Mouse (Mus musculus): ENCODE data around the gene Mtf1. TPM values are rescaled to one million over a fixed set of nuclear protein-coding genes. Genes with fewer than 3 reads are reported as not detected.

The Mtf1 gene
- polyA plus RNA-seq, 1 experiment from 2014 or later = 12.8 TPM

GRCm38 (mm10) chr4:124773449-124773848, 28.5 kb upstream of the Mtf1 start:
- Histone ChIP-seq H3K4me3 (no peak overlapping the region), H3K9ac (no peak overlapping the region), H3K9me3 (no peaks in the 10 kb centered on the region), H3K36me3 (no peaks in the 10 kb centered on the region), H3K27ac (no peak overlapping the region), H3K4me2 (replicated peaks) (no peak overlapping the region), H3K4me1 (no peaks in the 10 kb centered on the region), H3K27me3 (no peaks in the 10 kb centered on the region)
- ATAC-seq (ENCODE audit: insufficient number of reproducible peaks, insufficient read depth, low FRiP score, low TSS enrichment) = no peak
- WGBS = 66% methylated on average over 2 of the region's 2 CpGs

- no peak for ATAC-seq (ENCODE audit: insufficient number of reproducible peaks, insufficient read depth, low FRiP score, low TSS enrichment)
- no peak overlapping the region for H3K4me3 ChIP-seq
- WGBS = 91% methylated on average over 6 of the region's 6 CpGs
- H3K36me3 ChIP-seq = 0 out of 2 replicates have a peak, but pooled peaks cover 4% of the 10 kb centered on the region
- H3K9me3 ChIP-seq = no peaks in the 10 kb centered on the region
- H3K27me3 ChIP-seq = no peaks in the 10 kb centered on the region
- H3K9ac ChIP-seq = no peak overlapping the region
- no peaks in the 10 kb centered on the region for H3K4me1 ChIP-seq
- H3K27ac ChIP-seq = no peak overlapping the region
- H3K4me2 ChIP-seq (replicated peaks) = no peak overlapping the region
Measured at GRCm38 (mm10) chr4:124773995-124774394, 27.9 kb upstream of the Mtf1 start.

- H3K4me2 ChIP-seq (replicated peaks) = no peak overlapping the region
- H3K4me3 ChIP-seq = no peak overlapping the region
- H3K9ac ChIP-seq = no peak overlapping the region
- WGBS = 75% methylated on average over 2 of the region's 2 CpGs
- H3K9me3 ChIP-seq = no peaks in the 10 kb centered on the region
- peaks cover 9% of the 10 kb centered on the region; the same call in 1 of the 2 replicates for H3K36me3 ChIP-seq
- ATAC-seq (ENCODE audit: insufficient number of reproducible peaks, insufficient read depth, low FRiP score, low TSS enrichment) = no peak
- no peaks in the 10 kb centered on the region for H3K4me1 ChIP-seq
- H3K27me3 ChIP-seq = no peaks in the 10 kb centered on the region
- no peak overlapping the region for H3K27ac ChIP-seq
Measured at GRCm38 (mm10) chr4:124774429-124774828, 27.5 kb upstream of the Mtf1 start.

- Histone ChIP-seq H3K9ac (no peak overlapping the region), H3K27ac (no peak overlapping the region), H3K4me1 (no peaks in the 10 kb centered on the region), H3K27me3 (no peaks in the 10 kb centered on the region), H3K9me3 (no peaks in the 10 kb centered on the region), H3K36me3 (peaks cover 48% of the 10 kb centered on the region), H3K4me3 (no peak overlapping the region), H3K4me2 (replicated peaks) (no peak overlapping the region)
- 92% methylated on average over 7 of the region's 7 CpGs for WGBS
- no peak for ATAC-seq (ENCODE audit: insufficient number of reproducible peaks, insufficient read depth, low FRiP score, low TSS enrichment)
Measured at GRCm38 (mm10) chr4:124781361-124781760, 20.5 kb upstream of the Mtf1 start.

GRCm38 (mm10) chr4:124782395-124782794, 19.5 kb upstream of the Mtf1 start:
- Histone ChIP-seq H3K4me3 (no peak overlapping the region), H3K9ac (no peak overlapping the region), H3K4me1 (no peaks in the 10 kb centered on the region), H3K36me3 (peaks cover 57% of the 10 kb centered on the region), H3K9me3 (no peaks in the 10 kb centered on the region), H3K4me2 (replicated peaks) (no peak overlapping the region), H3K27ac (no peak overlapping the region), H3K27me3 (no peaks in the 10 kb centered on the region)
- ATAC-seq (ENCODE audit: insufficient number of reproducible peaks, insufficient read depth, low FRiP score, low TSS enrichment) = no peak
- 88% methylated on average over 8 of the region's 8 CpGs for WGBS

GRCm38 (mm10) chr4:124783937-124784336, 18.0 kb upstream of the Mtf1 start:
- Histone ChIP-seq H3K9me3 (no peaks in the 10 kb centered on the region), H3K27ac (no peak overlapping the region), H3K4me3 (no peak overlapping the region), H3K4me2 (replicated peaks) (no peak overlapping the region), H3K4me1 (no peaks in the 10 kb centered on the region), H3K27me3 (no peaks in the 10 kb centered on the region), H3K36me3 (peaks cover 65% of the 10 kb centered on the region), H3K9ac (no peak overlapping the region)
- no peak for ATAC-seq (ENCODE audit: insufficient number of reproducible peaks, insufficient read depth, low FRiP score, low TSS enrichment)
- 74% methylated on average over 8 of the region's 8 CpGs for WGBS

GRCm38 (mm10) chr4:124790013-124790412, 11.9 kb upstream of the Mtf1 start:
- Histone ChIP-seq H3K4me1 (no peaks in the 10 kb centered on the region), H3K27me3 (no peaks in the 10 kb centered on the region), H3K4me2 (replicated peaks) (no peak overlapping the region), H3K36me3 (peaks cover 71% of the 10 kb centered on the region), H3K9me3 (no peaks in the 10 kb centered on the region), H3K4me3 (no peak overlapping the region), H3K27ac (no peak overlapping the region), H3K9ac (no peak overlapping the region)
- WGBS = 77% methylated on average over 4 of the region's 4 CpGs
- no peak for ATAC-seq (ENCODE audit: insufficient number of reproducible peaks, insufficient read depth, low FRiP score, low TSS enrichment)

GRCm38 (mm10) chr4:124792114-124792513, 9.8 kb upstream of the Mtf1 start:
- Histone ChIP-seq H3K27me3 (no peaks in the 10 kb centered on the region), H3K4me1 (no peaks in the 10 kb centered on the region), H3K27ac (no peak overlapping the region), H3K9ac (no peak overlapping the region), H3K4me2 (replicated peaks) (no peak overlapping the region), H3K9me3 (no peaks in the 10 kb centered on the region), H3K4me3 (no peak overlapping the region), H3K36me3 (peaks cover 61% of the 10 kb centered on the region)
- 83% methylated on average over 8 of the region's 8 CpGs for WGBS
- ATAC-seq (ENCODE audit: insufficient number of reproducible peaks, insufficient read depth, low FRiP score, low TSS enrichment) = no peak

- Histone ChIP-seq H3K27ac (no peak overlapping the region), H3K9ac (no peak overlapping the region), H3K27me3 (no peaks in the 10 kb centered on the region), H3K9me3 (no peaks in the 10 kb centered on the region), H3K4me1 (no peaks in the 10 kb centered on the region), H3K4me3 (no peak overlapping the region), H3K36me3 (peaks cover 62% of the 10 kb centered on the region), H3K4me2 (replicated peaks) (no peak overlapping the region)
- ATAC-seq (ENCODE audit: insufficient number of reproducible peaks, insufficient read depth, low FRiP score, low TSS enrichment) = no peak
- 88% methylated on average over 8 of the region's 8 CpGs for WGBS
Measured at GRCm38 (mm10) chr4:124796141-124796540, 5.8 kb upstream of the Mtf1 start.

- no peak overlapping the region for H3K9ac ChIP-seq
- H3K27me3 ChIP-seq = no peaks in the 10 kb centered on the region
- no peaks in the 10 kb centered on the region for H3K9me3 ChIP-seq
- H3K4me3 ChIP-seq = no peak overlapping the region
- peaks cover 61% of the 10 kb centered on the region for H3K36me3 ChIP-seq
- H3K4me2 ChIP-seq (replicated peaks) = no peak overlapping the region
- no peak overlapping the region for H3K27ac ChIP-seq
- ATAC-seq (ENCODE audit: insufficient number of reproducible peaks, insufficient read depth, low FRiP score, low TSS enrichment) = no peak
- no peaks in the 10 kb centered on the region for H3K4me1 ChIP-seq
- 86% methylated on average over 2 of the region's 2 CpGs for WGBS
Measured at GRCm38 (mm10) chr4:124796913-124797312, 5.0 kb upstream of the Mtf1 start.

- Histone ChIP-seq H3K4me3 (peak overlapping the region; percentile 72), H3K4me1 (peaks cover 7% of the 10 kb centered on the region), H3K9ac (peak overlapping the region; percentile 90), H3K9me3 (no peaks in the 10 kb centered on the region), H3K27ac (peak overlapping the region; percentile 98), H3K36me3 (peaks cover 54% of the 10 kb centered on the region), H3K4me2 (replicated peaks) (peak overlapping the region; percentile 68), H3K27me3 (no peaks in the 10 kb centered on the region)
- WGBS = 2% methylated on average over 53 of the region's 53 CpGs
- peak; percentile 99 for ATAC-seq (ENCODE audit: insufficient number of reproducible peaks, insufficient read depth, low FRiP score, low TSS enrichment)
Measured at GRCm38 (mm10) chr4:124802309-124803260, 681 bp downstream of the Mtf1 start.

GRCm38 (mm10) chr4:124803406-124803805, 1.5 kb downstream of the Mtf1 start:
- 76% methylated on average over 6 of the region's 6 CpGs for WGBS
- H3K27ac ChIP-seq = no peak overlapping the region
- H3K36me3 ChIP-seq = peaks cover 45% of the 10 kb centered on the region

More at GRCm38 (mm10) chr4:124803406-124803805, 1.5 kb downstream of the Mtf1 start:
- Histone ChIP-seq H3K9me3 (no peaks in the 10 kb centered on the region), H3K4me3 (peak overlapping the region; percentile 72), H3K4me2 (replicated peaks) (peak overlapping the region; percentile 68), H3K27me3 (no peaks in the 10 kb centered on the region), H3K9ac (peak overlapping the region; percentile 90; the same call in 1 of the 2 replicates), H3K4me1 (peaks cover 7% of the 10 kb centered on the region)
- no peak for ATAC-seq (ENCODE audit: insufficient number of reproducible peaks, insufficient read depth, low FRiP score, low TSS enrichment)
